Mouse (Mus musculus): ENCODE results near the gene Arhgdia. TPM values are rescaled to one million over a fixed set of nuclear protein-coding genes. Genes with fewer than 3 reads are reported as not detected.

Gene Arhgdia
- polyA plus RNA-seq, 1 experiment from 2014 or later, result 435 TPM

DNA sequence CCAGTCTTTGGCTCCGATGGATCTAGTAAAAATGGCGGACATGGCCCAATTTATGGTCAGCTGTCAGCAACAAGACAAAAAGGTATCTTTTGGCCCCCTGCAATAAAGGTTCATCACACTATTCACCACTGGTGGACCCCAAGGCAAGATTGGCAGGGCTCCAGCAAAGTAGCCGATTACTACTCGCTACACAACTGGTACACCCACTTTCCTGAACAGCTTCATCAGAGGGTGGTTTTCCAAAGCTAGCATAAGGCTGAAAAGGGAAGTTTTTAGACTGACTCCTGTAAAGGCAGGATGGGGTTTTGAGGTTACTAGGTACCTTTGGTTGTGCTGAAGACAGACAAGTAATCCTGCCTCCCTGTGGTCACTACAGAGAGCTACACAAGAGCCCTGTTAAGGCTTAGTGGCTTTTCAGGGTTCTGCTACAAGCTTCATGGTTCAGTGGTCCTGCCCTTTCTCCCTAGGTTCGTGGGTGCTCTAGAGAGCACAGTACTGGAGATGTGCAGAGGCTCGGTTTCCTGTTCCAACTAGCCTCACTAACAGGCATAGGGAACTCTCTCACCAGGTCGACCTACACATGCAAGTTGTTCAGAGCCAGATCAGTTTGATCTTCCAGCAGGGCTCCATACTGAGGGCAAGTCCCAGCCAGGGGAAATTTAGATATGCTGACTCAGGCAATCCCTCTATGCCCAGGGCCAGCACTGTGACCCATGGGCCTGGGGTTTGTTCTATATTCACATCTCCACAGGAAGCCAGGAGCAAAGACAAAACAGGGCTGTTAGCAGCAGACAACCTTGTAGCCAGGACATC, 4.0 kb downstream of the Arhgdia start:
- no peaks in the 10 kb centered on the region for H3K27me3 ChIP-seq (ENCODE audit: control insufficient read depth, insufficient read depth, low read length)
- H3K4me1 ChIP-seq (ENCODE audit: control insufficient read depth, insufficient read depth, low read length), result peaks cover 29% of the 10 kb centered on the region
- no peak overlapping the region for H3K4me3 ChIP-seq (ENCODE audit: low read length)
- H3K4me2 ChIP-seq (ENCODE audit: low read depth, low read length), result no peak overlapping the region
- no peak overlapping the region for H3K27ac ChIP-seq (ENCODE audit: low read length)
- no peak overlapping the region for H3K9ac ChIP-seq (ENCODE audit: low read length)
- ATAC-seq (replicated peaks; ENCODE audit: extremely low read depth, insufficient read depth, low FRiP score), result no peak
- peaks cover 22% of the 10 kb centered on the region for H3K36me3 ChIP-seq (ENCODE audit: control insufficient read depth, insufficient read depth)
- no peaks in the 10 kb centered on the region for H3K9me3 ChIP-seq (replicated peaks; ENCODE audit: control insufficient read depth, low read length)
- 83% methylated on average over 7 of the region's 7 CpGs for WGBS

DNA sequence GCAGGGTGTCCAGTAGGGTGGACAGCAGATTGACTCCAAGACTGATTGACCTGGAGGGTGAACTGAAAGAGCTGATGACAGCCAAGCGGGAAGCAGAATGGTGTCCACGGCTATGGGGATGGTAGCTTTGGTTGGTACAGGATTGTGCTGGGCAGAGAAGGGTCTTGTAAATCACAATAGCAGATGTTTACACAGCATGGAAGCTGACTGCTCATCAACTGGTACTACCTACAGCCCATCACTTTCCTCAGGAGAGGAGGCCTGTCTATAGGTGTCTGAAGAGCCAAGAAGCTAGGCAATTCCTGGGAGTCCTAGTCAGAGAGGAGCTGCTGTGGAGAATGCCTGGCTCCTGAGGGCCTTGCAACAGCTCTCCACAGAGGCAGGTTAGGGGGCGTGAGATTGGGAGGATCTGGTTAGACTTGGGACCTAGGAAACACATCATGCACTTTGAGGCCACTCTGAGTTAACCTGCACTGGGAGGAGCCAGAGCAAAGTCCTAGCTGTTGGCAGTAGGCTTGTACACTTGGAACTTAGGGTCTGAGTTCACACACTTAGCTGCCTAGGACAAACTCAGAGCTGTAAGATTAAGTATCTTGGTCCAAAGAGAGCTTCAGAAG, 5.0 kb downstream of the Arhgdia start:
- Histone ChIP-seq H3K4me3 (ENCODE audit: low read length) (no peak overlapping the region), H3K9ac (ENCODE audit: low read length) (no peak overlapping the region), H3K9me3 (replicated peaks; ENCODE audit: control insufficient read depth, low read length) (no peaks in the 10 kb centered on the region), H3K4me1 (ENCODE audit: control insufficient read depth, insufficient read depth, low read length) (peaks cover 29% of the 10 kb centered on the region), H3K4me2 (ENCODE audit: low read depth, low read length) (no peak overlapping the region), H3K27me3 (ENCODE audit: control insufficient read depth, insufficient read depth, low read length) (no peaks in the 10 kb centered on the region), H3K36me3 (ENCODE audit: control insufficient read depth, insufficient read depth) (peaks cover 22% of the 10 kb centered on the region), H3K27ac (ENCODE audit: low read length) (no peak overlapping the region)
- no peak for ATAC-seq (replicated peaks; ENCODE audit: extremely low read depth, insufficient read depth, low FRiP score)
- 82% methylated on average over 3 of the region's 3 CpGs for WGBS

GRCm38 (mm10) chr11:120575940-120576339, 5.5 kb downstream of the Arhgdia start:
- Histone ChIP-seq H3K4me1 (ENCODE audit: control insufficient read depth, insufficient read depth, low read length) (peaks cover 33% of the 10 kb centered on the region), H3K9me3 (replicated peaks; ENCODE audit: control insufficient read depth, low read length) (no peaks in the 10 kb centered on the region), H3K36me3 (ENCODE audit: control insufficient read depth, insufficient read depth) (peaks cover 28% of the 10 kb centered on the region), H3K4me3 (ENCODE audit: low read length) (no peak overlapping the region), H3K4me2 (ENCODE audit: low read depth, low read length) (no peak overlapping the region), H3K27ac (ENCODE audit: low read length) (no peak overlapping the region), H3K9ac (ENCODE audit: low read length) (no peak overlapping the region), H3K27me3 (ENCODE audit: control insufficient read depth, insufficient read depth, low read length) (no peaks in the 10 kb centered on the region)
- no peak for ATAC-seq (replicated peaks; ENCODE audit: extremely low read depth, insufficient read depth, low FRiP score)

DNA sequence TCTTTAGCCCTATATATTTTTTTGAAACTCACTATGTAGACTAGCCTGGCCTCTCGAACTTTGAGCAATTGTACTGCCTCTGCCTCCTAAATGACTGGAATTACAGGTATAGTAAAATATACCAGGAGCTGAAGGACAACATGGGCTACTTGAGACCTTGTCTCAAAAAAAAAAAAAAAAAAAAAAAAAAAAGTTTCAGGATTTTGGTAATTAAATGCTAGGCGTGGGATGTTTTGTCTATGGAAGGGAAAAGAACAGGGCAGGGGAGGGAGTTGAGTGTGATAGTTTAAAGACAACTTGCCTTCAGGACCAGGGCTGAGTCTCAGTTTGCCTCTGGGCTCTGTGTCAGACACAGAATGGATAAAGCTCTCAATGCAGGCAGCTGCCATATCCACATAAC, 6.4 kb downstream of the Arhgdia start:
- peaks cover 37% of the 10 kb centered on the region for H3K36me3 ChIP-seq (ENCODE audit: control insufficient read depth, insufficient read depth)
- H3K27me3 ChIP-seq (ENCODE audit: control insufficient read depth, insufficient read depth, low read length), result no peaks in the 10 kb centered on the region
- no peak overlapping the region for H3K4me2 ChIP-seq (ENCODE audit: low read depth, low read length)
- peaks cover 29% of the 10 kb centered on the region for H3K4me1 ChIP-seq (ENCODE audit: control insufficient read depth, insufficient read depth, low read length)
- H3K9me3 ChIP-seq (replicated peaks; ENCODE audit: control insufficient read depth, low read length), result no peaks in the 10 kb centered on the region
- H3K4me3 ChIP-seq (ENCODE audit: low read length), result no peak overlapping the region
- no peak for ATAC-seq (replicated peaks; ENCODE audit: extremely low read depth, insufficient read depth, low FRiP score)
- H3K9ac ChIP-seq (ENCODE audit: low read length), result no peak overlapping the region
- 84% methylated on average over 2 of the region's 2 CpGs for WGBS
- no peak overlapping the region; the same call in 1 of the 2 replicates for H3K27ac ChIP-seq (ENCODE audit: low read length)

DNA sequence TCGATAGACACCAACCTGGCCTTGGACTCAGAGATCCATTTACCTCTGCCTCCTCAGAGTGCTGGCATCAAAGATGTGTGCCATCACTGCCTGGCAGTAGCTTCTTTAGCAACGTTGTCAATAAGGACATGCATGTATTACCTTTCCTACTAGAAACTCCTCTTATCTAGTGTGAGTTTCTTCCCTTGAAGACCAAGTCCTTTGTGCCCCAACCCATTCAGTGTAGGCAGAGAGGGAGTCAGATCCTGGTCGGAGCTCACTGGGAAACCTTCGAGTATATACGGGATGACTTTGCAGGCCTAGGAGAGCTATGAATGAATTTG, 7.2 kb downstream of the Arhgdia start:
- Histone ChIP-seq H3K4me2 (ENCODE audit: low read depth, low read length) (peak overlapping the region; percentile 68), H3K9ac (ENCODE audit: low read length) (peak overlapping the region; percentile 95), H3K27me3 (ENCODE audit: control insufficient read depth, insufficient read depth, low read length) (no peaks in the 10 kb centered on the region), H3K27ac (ENCODE audit: low read length) (peak overlapping the region; percentile 68), H3K4me3 (ENCODE audit: low read length) (peak overlapping the region; percentile 97), H3K4me1 (ENCODE audit: control insufficient read depth, insufficient read depth, low read length) (peaks cover 21% of the 10 kb centered on the region), H3K9me3 (replicated peaks; ENCODE audit: control insufficient read depth, low read length) (no peaks in the 10 kb centered on the region), H3K36me3 (ENCODE audit: control insufficient read depth, insufficient read depth) (peaks cover 38% of the 10 kb centered on the region)
- WGBS, result 25% methylated on average over 5 of the region's 5 CpGs
- ATAC-seq (replicated peaks; ENCODE audit: extremely low read depth, insufficient read depth, low FRiP score), result no peak

DNA sequence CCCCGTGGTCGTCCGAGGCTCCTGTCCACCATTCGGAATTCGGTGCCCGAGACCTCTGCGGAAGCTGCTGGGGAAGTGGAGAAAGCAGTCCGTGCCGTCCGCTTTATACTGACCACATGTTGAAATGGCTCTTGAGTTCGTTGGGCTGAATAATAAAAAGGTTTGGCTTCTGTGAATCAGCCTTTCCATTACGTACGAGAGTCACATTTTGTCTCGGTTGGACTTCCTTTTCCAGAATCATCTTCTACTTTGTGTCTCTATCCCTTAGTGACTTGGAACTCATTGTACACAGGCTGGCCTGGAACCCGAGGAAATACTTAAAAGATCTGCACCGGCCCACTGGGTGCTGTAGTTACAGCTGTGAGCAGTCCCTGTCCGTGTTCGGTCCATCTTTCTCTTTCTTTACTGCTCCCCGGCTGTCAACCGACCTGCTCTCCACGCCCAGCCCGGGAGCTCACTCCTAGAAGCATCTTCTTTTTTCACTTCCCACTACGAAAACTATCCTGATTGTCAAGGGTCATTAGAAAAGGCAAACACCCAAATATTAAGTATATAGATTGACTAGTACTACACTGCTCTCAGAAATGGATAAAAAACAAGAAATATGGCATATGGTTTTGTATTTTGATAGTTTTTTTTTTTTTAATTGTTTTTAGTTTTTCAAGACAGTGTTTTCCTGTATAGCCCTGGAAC, 7.7 kb downstream of the Arhgdia start:
- Histone ChIP-seq H3K4me1 (ENCODE audit: control insufficient read depth, insufficient read depth, low read length) (peaks cover 19% of the 10 kb centered on the region), H3K36me3 (ENCODE audit: control insufficient read depth, insufficient read depth) (peaks cover 33% of the 10 kb centered on the region), H3K9ac (ENCODE audit: low read length) (peak overlapping the region; percentile 95), H3K27ac (ENCODE audit: low read length) (peak overlapping the region; percentile 99), H3K9me3 (replicated peaks; ENCODE audit: control insufficient read depth, low read length) (no peaks in the 10 kb centered on the region), H3K27me3 (ENCODE audit: control insufficient read depth, insufficient read depth, low read length) (no peaks in the 10 kb centered on the region), H3K4me3 (ENCODE audit: low read length) (peak overlapping the region; percentile 97), H3K4me2 (ENCODE audit: low read depth, low read length) (peak overlapping the region; percentile 68)
- 0 out of 2 replicates have a peak, but pooled peaks have one; percentile 0 for ATAC-seq (replicated peaks; ENCODE audit: extremely low read depth, insufficient read depth, low FRiP score)
- under 1% methylated on average over 23 of the region's 23 CpGs for WGBS

DNA sequence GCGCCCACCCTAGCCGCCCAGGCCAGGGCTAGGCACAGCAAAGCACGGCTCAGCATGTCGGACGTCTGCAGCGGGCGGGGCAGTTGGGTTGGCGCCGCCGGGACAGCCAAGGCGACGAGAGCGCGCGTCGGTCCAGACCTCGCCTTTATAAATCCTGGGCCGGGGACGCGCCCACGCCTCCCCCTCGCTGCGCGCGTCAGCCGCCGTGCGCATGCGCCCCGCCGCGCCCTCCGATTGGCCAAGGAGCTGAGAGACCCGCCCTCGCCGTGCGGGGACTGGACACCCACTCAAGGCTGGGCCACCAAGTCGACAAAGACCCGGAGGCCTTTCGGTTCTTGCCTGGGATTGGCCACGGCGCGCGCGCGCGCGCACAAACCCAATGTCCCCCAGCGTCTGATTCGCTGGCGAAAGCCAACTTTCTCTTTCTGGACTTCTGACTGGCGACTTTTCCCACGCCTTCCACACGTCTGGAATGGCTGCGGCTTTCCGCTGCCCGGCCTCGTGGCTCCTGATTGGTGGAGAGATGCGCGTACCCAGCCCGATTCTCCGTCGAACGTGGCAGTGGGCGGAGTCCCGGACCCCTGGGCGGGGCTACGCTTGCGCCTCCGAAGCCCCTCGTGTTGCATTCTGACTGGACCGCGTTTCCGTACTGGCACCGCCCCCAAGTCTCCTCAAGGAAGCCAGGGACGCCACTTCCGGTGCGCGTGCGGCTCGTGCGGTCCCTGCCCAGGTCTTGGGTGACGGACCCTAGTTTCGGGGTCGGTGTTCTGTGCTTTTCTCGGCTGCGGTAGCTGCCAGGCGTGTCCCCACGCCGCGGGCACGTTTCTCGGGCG, 8.5 kb downstream of the Arhgdia start, which contains the start of gene P4hb:
Gene P4hb, minus strand, starts transcription at position 502 of the 833 bp plus-strand sequence.
- ATAC-seq (replicated peaks; ENCODE audit: extremely low read depth, insufficient read depth, low FRiP score), result peak; percentile 96
- peaks cover 19% of the 10 kb centered on the region for H3K4me1 ChIP-seq (ENCODE audit: control insufficient read depth, insufficient read depth, low read length)
- WGBS, result under 1% methylated on average over 94 of the region's 94 CpGs
- peak within 1 kb of the TSS; percentile 90 for H3K4me2 ChIP-seq (ENCODE audit: low read depth, low read length)
- peak within 1 kb of the TSS; percentile 97 for H3K9ac ChIP-seq (ENCODE audit: low read length)
- H3K4me3 ChIP-seq (ENCODE audit: low read length), result peak within 1 kb of the TSS; percentile 97
- H3K27ac ChIP-seq (ENCODE audit: low read length), result peak within 1 kb of the TSS; percentile 99
- no peaks in the 10 kb centered on the region for H3K27me3 ChIP-seq (ENCODE audit: control insufficient read depth, insufficient read depth, low read length)
- peaks cover 33% of the 10 kb centered on the region for H3K36me3 ChIP-seq (ENCODE audit: control insufficient read depth, insufficient read depth)
- H3K9me3 ChIP-seq (replicated peaks; ENCODE audit: control insufficient read depth, low read length), result no peaks in the 10 kb centered on the region

- H3K4me3 ChIP-seq (ENCODE audit: low read length), result peak overlapping the region; percentile 97
- peak; percentile 8 for ATAC-seq (replicated peaks; ENCODE audit: extremely low read depth, insufficient read depth, low FRiP score)
- 0% methylated on average over 24 of the region's 24 CpGs for WGBS
- peaks cover 33% of the 10 kb centered on the region for H3K36me3 ChIP-seq (ENCODE audit: control insufficient read depth, insufficient read depth)
- peak overlapping the region; percentile 92 for H3K27ac ChIP-seq (ENCODE audit: low read length)
- H3K4me1 ChIP-seq (ENCODE audit: control insufficient read depth, insufficient read depth, low read length), result peaks cover 19% of the 10 kb centered on the region
- H3K4me2 ChIP-seq (ENCODE audit: low read depth, low read length), result peak overlapping the region; percentile 90
- no peaks in the 10 kb centered on the region for H3K27me3 ChIP-seq (ENCODE audit: control insufficient read depth, insufficient read depth, low read length)
- H3K9me3 ChIP-seq (replicated peaks; ENCODE audit: control insufficient read depth, low read length), result no peaks in the 10 kb centered on the region
- peak overlapping the region; percentile 97 for H3K9ac ChIP-seq (ENCODE audit: low read length)
Observed at GRCm38 (mm10) chr11:120572417-120572751, 9.0 kb downstream of the Arhgdia start.
